Mouse (Mus musculus) adrenal gland, postnatal 4 days (tissue): ENCODE measurements around the gene Elmod1. TPM values are rescaled to one million over a fixed set of nuclear protein-coding genes. Genes with fewer than 3 reads are reported as not detected.
"Not testable (repeated sequence)": the region's sequence is repeated elsewhere in the genome, so short reads cannot be mapped to it uniquely, and the experiment has no call there.

Experiments
- DNase-seq, 2 experiments: peaks; one replicate each; pipeline ENCODE4 v3.0.0; 2021 to 2022; ENCODE audit warnings: low spot score in 2 of 2, mixed read lengths in 2 of 2
- long read RNA-seq, 2 experiments: library from polyadenylated mRNA; stranded (forward); transcript quantifications; one replicate each; pipeline ENCODE4 v2.0.0; 2021
- total RNA-seq, 2 experiments: library from RNA; stranded (reverse); gene quantifications; 2 replicates each; pipeline ENCODE4 v1.2.3; 2021

The Elmod1 gene
- 1 to 10 TPM; 4.0 to 5.4 TPM for total RNA-seq
- long read RNA-seq, experiment 1, result 0 reads
- long read RNA-seq, experiment 2, partial matches to known transcripts, result 1 of 5 reads
- long read RNA-seq, experiment 2, other reads (novel, unspliced or antisense), result 2 of 5 reads

DNA sequence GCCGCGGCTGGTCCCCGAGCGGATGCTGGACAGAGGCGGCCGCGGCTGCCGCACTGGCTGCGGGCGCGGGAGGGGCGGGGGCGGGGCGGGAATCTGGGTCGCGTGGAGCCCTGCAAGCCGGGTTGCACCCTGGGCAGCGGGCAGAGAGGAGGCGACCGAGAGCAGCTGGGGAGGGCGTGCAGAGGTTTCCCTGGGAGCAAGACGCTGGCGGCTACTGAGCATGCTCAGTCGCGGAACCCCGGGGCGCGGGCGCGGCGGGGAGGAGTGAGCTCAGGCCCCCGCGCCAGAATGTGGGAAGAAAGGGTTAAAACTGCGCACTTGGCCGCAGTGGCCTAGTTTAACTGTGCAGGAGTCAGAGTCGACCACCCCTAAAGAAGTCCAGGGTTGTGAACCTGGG is at the start of gene Elmod1:
Elmod1 (minus strand) TSS at position 180 of the 397 bp plus-strand sequence.
- DNase-seq, result peak in 1 of 2 experiments; percentile 24

DNA sequence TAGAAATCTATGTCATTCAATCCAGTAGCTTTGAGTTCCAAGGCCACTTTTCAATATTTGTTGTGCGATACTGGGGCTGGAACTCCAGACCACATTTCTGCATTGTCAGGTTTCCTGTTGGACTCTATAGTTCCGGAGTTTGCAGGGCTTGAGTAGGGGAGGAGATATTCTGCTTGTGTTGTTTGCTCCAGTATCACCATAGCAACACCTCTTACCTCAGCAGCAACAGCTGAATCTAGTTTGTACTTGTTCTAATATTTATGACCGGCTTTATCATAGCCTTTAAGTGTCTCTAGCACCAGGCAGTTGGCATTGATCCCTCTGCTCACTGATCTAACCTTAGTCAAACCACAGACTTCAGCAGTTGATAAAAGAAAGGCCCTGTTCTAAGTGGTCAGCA is 47.7 kb upstream of the Elmod1 start:
- DNase-seq, result no peak

GRCm38 (mm10) chr9:53994528-53994927 is 19.4 kb upstream of the Elmod1 start:
- no peak for DNase-seq

DNA sequence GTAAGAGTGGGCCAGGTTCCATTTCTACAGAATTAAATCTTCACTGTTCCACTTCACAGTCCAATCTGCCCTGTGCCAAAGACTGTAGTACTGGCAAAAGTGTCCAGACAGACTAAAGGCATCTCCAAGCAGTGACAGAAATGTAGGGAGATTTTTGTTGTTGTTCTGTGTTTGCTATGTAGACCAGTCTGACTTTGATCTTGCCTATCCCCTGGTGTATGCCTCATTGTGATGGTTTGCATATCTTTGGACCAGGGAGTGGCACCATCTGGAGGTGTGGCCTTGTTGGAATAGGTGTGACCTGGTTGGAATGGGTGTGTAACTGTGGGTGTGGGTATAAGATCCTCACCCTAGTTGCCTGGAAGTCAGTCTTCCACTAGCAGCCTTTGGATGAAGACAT is 17.5 kb upstream of the Elmod1 start:
- not testable (repeated sequence) for DNase-seq

DNA sequence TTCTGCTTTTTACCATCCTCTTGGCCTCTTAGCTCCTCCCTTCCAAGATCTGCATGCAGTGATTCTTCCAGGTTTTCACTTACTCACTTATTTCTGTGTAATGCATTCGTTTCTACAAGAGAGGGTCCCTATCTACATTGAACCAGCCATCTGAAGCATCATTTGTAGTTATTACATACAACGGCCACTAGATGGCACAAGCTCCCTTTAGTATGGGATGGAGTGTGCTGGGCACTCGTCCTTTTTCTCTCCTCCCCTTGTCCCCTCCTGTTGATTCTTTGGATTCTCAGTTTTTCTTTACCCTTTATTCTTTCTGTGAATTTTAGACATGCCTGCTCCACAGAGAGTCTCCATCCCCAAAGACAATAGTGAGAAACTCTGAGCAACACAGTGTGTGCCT is 15.8 kb upstream of the Elmod1 start:
- DNase-seq, result no peak

DNA sequence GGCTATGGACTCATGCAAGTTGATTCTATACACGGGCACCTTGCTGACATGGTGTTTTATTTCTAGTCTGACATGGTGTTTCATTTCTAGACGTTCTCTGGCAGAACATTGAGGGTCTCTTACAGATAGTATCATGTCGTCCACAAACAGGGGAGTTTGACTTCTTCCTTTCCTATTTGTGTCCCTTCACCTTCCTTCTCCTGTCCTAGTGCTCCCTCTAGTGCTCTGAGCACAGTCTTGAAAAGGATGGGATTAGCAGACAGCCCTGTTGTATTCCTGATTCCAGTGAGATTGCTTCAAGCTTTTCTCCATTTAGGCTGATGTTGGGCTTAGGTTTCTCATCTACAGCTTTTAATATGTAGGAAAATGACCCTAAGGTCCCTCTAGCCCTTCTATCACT is 11.9 kb upstream of the Elmod1 start:
- no peak for DNase-seq

DNA sequence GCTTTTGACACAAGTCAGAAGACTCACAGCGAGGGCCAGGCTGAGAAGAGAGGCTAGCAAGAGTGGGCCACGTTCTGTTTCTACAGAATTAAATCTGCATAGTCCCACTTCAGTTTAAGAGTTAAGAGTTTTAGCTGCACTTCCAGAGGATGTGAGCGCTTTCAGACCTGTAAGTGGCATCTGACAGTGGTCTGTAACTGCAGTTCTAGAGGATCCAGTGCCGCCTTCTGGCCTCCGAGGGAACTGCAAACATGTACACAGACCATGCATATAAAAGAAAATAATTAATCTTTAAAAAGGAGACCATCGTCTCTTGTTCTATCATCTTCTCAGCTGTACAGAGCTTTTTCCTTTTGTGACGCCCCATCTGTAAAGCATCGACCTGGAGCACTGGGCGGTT is 9.8 kb upstream of the Elmod1 start:
- DNase-seq, result no peak

DNA sequence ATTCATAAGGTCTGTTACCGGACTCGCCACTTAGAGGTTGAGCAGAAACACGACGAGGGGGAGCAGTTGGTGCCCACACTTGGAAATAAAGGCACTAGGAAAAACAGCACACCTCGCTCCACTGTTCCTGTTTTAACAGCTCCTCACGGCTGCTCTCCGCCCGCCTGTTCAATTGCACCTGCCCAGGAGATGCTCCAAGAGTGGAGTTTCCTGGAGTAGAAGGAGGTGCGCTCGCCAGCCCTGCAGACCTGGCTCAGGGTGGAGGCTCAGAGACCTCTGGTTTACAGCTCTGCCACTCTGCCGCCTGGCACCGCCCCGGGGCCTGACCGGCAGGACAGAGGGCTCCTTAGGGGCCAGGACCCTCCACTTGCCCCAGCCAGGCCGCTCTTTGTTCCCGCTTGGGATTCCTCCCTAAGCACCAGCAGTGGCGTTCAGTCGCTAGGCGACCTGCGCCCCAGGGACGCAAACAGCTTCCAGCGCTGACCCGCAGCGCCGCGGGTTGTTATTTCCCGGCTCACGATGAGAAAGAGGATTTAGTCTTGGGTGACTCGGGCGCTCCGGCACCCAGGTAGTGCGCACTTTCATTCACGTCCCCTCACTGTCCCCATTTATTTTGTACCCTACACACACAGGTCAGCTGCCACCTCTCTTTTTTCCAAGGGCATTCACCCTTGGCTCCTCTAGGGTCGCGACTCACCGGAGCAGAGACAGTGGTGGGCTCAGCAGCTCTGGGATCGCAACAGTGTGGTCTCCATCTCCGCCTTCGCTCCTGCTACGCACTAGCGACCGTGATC is 576 bp downstream of the Elmod1 start:
- DNase-seq, result no peak

DNA sequence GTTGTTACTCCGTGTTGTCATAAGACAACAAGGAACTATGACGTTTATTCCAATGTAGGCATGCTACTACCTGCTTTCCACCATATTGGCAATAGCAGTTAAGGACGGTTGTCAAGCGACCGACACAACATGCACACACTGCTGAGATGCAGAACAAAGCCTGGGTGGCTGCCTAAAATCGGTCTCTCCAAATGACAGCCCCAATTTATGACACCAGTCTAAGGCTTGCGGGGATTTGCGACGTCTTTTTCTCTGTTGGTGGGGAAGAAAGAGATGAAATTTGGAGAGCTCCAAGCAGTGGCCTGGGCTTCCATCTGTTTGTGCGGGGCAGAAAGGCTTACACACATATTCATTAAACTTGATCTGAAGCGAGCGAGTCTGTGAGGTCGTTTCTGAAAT is 1.2 kb downstream of the Elmod1 start:
- no peak for DNase-seq

DNA sequence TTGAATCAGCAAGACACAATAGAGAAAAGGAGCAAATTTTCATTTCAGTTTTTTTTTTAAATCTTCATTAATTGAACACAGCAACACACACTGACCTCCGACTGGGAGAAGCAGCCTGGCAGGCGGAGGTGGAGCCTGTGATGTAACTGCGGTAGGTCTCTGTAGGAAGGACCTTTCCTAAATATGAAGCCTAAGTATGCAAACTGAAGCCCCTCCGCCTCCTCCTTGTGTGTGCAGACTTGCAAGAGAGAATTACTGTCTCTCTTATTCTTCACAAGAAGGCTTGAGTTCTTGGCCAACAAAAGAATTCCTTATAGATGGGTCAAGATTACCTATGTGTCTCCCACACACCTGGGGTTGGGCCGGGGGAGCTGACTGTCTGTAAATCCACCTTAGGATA is 1.9 kb downstream of the Elmod1 start:
- no peak for DNase-seq

DNA sequence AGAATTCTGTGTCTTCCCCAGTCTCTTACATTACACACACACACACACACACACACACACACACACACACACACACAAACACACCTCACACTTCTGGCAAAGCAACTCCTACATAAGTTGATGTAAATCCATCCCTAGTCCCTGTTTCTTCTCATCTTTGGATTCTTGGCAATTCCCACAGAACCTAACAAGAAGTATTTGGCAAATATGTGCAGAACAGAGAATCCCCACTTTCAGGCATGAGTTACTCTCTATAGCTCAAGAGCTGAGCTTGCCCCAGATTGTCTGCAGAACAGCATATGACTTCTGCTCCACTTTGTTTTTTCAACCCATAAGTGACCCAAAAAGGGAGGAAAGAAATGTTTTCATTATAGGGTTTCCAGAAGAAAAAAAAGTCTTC is 2.7 kb downstream of the Elmod1 start:
- no peak for DNase-seq

GRCm38 (mm10) chr9:53967610-53968368 is 7.3 kb downstream of the Elmod1 start:
- DNase-seq, result no peak

GRCm38 (mm10) chr9:53957021-53957420 is 18.1 kb downstream of the Elmod1 start:
- DNase-seq, result no peak

GRCm38 (mm10) chr9:53954853-53955252 is 20.2 kb downstream of the Elmod1 start:
- DNase-seq, result no peak

GRCm38 (mm10) chr9:53947463-53947862 is 27.6 kb downstream of the Elmod1 start:
- DNase-seq, result no peak

DNA sequence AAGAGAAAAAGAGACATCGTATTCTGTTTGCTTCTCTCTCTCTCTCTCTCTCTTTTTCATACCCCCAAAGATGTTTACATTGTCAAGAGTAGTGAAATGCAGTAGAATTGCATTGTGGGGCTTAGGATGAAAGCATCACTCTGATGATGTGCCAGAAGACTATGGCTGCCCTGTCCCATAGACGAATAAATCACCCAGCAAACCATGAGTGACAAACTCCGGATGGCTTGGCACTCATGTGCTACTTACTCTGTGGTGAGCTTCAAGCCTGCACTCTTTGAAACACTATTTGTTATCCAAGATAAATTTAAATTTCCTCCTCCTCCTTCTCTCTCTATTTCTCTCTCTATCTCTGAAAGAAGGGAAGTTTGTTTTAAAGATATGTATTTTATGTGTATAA is 36.5 kb downstream of the Elmod1 start:
- DNase-seq, result no peak

GRCm38 (mm10) chr9:53934179-53934578 is 40.9 kb downstream of the Elmod1 start:
- DNase-seq, result peak in 1 of 2 experiments; percentile 8

GRCm38 (mm10) chr9:53933375-53933774 is 41.7 kb downstream of the Elmod1 start:
- no peak for DNase-seq

- DNase-seq, result no peak
Observed at GRCm38 (mm10) chr9:53930906-53931305, 44.2 kb downstream of the Elmod1 start.

DNA sequence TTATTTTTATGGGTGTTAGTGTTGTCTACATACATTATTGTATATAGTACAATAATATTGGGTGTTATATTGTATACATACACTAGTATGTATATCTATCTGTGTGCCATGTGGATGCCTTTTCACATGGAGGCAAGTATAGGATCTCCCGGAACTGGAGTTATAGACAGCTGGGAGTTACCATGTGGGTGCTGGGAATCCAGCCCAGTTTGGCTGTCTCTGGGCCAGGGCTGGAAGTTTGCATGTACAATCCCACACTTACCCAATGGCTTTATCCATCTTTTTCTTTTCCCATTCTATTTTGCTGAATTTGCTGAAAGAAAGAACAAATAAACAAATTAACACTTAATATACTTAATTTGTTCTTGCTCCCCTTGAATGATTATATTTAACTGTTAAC is 54.0 kb downstream of the Elmod1 start:
- no peak for DNase-seq

GRCm38 (mm10) chr9:53915929-53916721 is 59.0 kb downstream of the Elmod1 start:
- no peak for DNase-seq

- DNase-seq, result no peak
Observed at GRCm38 (mm10) chr9:53910823-53911222, 64.3 kb downstream of the Elmod1 start.
